ENCODE assay signal across 8 mouse cellular contexts in genomic region chr4:32250333-32251004, GRCm38 (mm10). TPM values are rescaled to one million over a fixed set of nuclear protein-coding genes. Genes with fewer than 3 reads are reported as not detected.
DNase-seq lines count a peak whose midpoint lies in the region; ATAC-seq and TF ChIP-seq lines count a peak whose summit lies in the region.

No protein-coding gene starts in this region.

- POLR2A ChIA-PET in Patski (lab: Charles Lee) = interaction anchor here (0.7 kb wide), 1 partner anchor 321 kb away, joined by 3 read pairs; no protein-coding TSS in a partner anchor

- peak overlapping the region; percentile 78 for H3K27ac ChIP-seq in gastrocnemius, adult 2 months
- peak overlapping the region; percentile 92 for H3K27ac ChIP-seq in embryonic fibroblast, embryonic 13.5 days (ENCODE audit: insufficient read depth, low read length)
- H3K27ac ChIP-seq in hindbrain, embryonic 12.5 days = peak overlapping the region; percentile 85
- H3K27ac ChIP-seq in liver, adult 2 months (replicated peaks; ENCODE audit: insufficient read depth, low read depth, low read length) = peak overlapping the region; percentile 61
- H3K27ac ChIP-seq in midbrain, postnatal 0 days (ENCODE audit: low read depth, low read length) = peak overlapping the region; percentile 65

- H3K79me2 ChIP-seq in liver, adult 2 months (ENCODE audit: control insufficient read depth, insufficient read depth, low read length) = peaks cover 10% of the 10 kb centered on the region; the same call in 1 of the 2 replicates

- peak overlapping the region; percentile 30 for H3K4me2 ChIP-seq in hindbrain, embryonic 12.5 days (replicated peaks)
- H3K4me2 ChIP-seq in midbrain, postnatal 0 days (ENCODE audit: low read depth, low read length, poor library complexity, severe bottlenecking) = peak overlapping the region; percentile 44

- peak overlapping the region; percentile 74 for H3K4me3 ChIP-seq in gastrocnemius, adult 2 months
- peak overlapping the region; percentile 32 for H3K4me3 ChIP-seq in embryonic fibroblast, embryonic 13.5 days (ENCODE audit: insufficient read depth, low read length)
- H3K4me3 ChIP-seq in hindbrain, embryonic 12.5 days = no peak overlapping the region
- H3K4me3 ChIP-seq in liver, adult 2 months (ENCODE audit: insufficient read depth, low read depth, low read length) = peak overlapping the region; percentile 26; the same call in 1 of the 2 replicates
- no peak overlapping the region for H3K4me3 ChIP-seq in midbrain, postnatal 0 days (ENCODE audit: low read depth, low read length)

- intact Hi-C loops in gastrocnemius, adult 2 months (cut with DNase I) = loop anchor here (5.0 kb wide), 2 partner anchors 37 to 287 kb away; no protein-coding TSS in a partner anchor

- no peaks in the 10 kb centered on the region for H3K9me3 ChIP-seq in hindbrain, embryonic 12.5 days (replicated peaks)
- H3K9me3 ChIP-seq in midbrain, postnatal 0 days (ENCODE audit: low read length) = no peaks in the 10 kb centered on the region

- no peak for TF ChIP-seq CTCF in gastrocnemius, adult 2 months (IDR thresholded peaks at IDR 0.05)
- no peak for TF ChIP-seq CTCF in Patski (IDR thresholded peaks at IDR 0.05)
- TF ChIP-seq CTCF in embryonic fibroblast, embryonic 13.5 days (IDR thresholded peaks at IDR 0.05; ENCODE audit: borderline replicate concordance, insufficient read depth, low read length) = no peak
- TF ChIP-seq CTCF in liver, adult 2 months (IDR thresholded peaks at IDR 0.05; ENCODE audit: low read depth, low read length) = no peak
- TF ChIP-seq CTCF in midbrain, postnatal 0 days (IDR thresholded peaks at IDR 0.05) = no peak; the same call in 1 of the 2 replicates

- peak; percentile 45 for ATAC-seq in Patski
- peak; percentile 51 for ATAC-seq in hindbrain, embryonic 12.5 days (ENCODE audit: low FRiP score)
- ATAC-seq in midbrain, postnatal 0 days (ENCODE audit: low FRiP score) = peak; percentile 47; the same call in 1 of the 2 replicates

- H3K4me1 ChIP-seq in embryonic fibroblast, embryonic 13.5 days (ENCODE audit: control insufficient read depth, insufficient read depth, low read length) = peaks cover 6% of the 10 kb centered on the region
- peaks cover 61% of the 10 kb centered on the region for H3K4me1 ChIP-seq in hindbrain, embryonic 12.5 days
- peaks cover 26% of the 10 kb centered on the region for H3K4me1 ChIP-seq in liver, adult 2 months (ENCODE audit: control insufficient read depth, insufficient read depth, low read length)
- H3K4me1 ChIP-seq in midbrain, postnatal 0 days (ENCODE audit: insufficient read depth, low read length) = peaks cover 14% of the 10 kb centered on the region

- peak overlapping the region; percentile 58; the same call in 1 of the 2 replicates for H3K9ac ChIP-seq in hindbrain, embryonic 12.5 days
- H3K9ac ChIP-seq in liver, adult 2 months (ENCODE audit: low read depth, low read length) = peak overlapping the region; percentile 15
- 0 out of 2 replicates have a peak overlapping the region, but pooled peaks have one; percentile 24 for H3K9ac ChIP-seq in midbrain, postnatal 0 days (replicated peaks; ENCODE audit: low read length, poor library complexity, severe bottlenecking)

- in situ Hi-C loops in Patski (cut with MboI; ENCODE audit: low pct_unique_long_range_greater_than_20kb) = loop anchor here (5.0 kb wide), 1 partner anchor 52 kb away; no protein-coding TSS in a partner anchor

- CTCF ChIA-PET in Patski (lab: Charles Lee) = interaction anchor here (0.8 to 1.8 kb wide), 3 partner anchors 195 to 322 kb away, joined by 3 to 11 read pairs (median 4); no protein-coding TSS in a partner anchor

- no peak; the same call in none of the 2 replicates for TF ChIP-seq POLR2A in embryonic fibroblast, embryonic 13.5 days (IDR thresholded peaks at IDR 0.05; ENCODE audit: low read depth, low read length)
- no peak for TF ChIP-seq POLR2A in liver, adult 2 months (IDR thresholded peaks at IDR 0.05; ENCODE audit: extremely low read depth, insufficient read depth, low read length)

- no peaks in the 10 kb centered on the region for H3K27me3 ChIP-seq in Patski
- no peaks in the 10 kb centered on the region for H3K27me3 ChIP-seq in hindbrain, embryonic 12.5 days
- H3K27me3 ChIP-seq in liver, adult 2 months (ENCODE audit: control insufficient read depth, insufficient read depth, low read length) = no peaks in the 10 kb centered on the region
- no peaks in the 10 kb centered on the region for H3K27me3 ChIP-seq in midbrain, postnatal 0 days (ENCODE audit: insufficient read depth, low read length)

- WGBS in hindbrain, embryonic 12.5 days = 4% methylated on average over 16 of the region's 16 CpGs
- 11% methylated on average over 16 of the region's 16 CpGs for WGBS in liver, adult 2 months
- WGBS in midbrain, postnatal 0 days = 7% methylated on average over 16 of the region's 16 CpGs

- DNase-seq in gastrocnemius, adult 2 months = peak; percentile 55
- DNase-seq in gastrocnemius, adult 8-10 months (ENCODE audit: low spot score in 2 of 2) = no peak
- DNase-seq in Patski (ENCODE audit: low read depth, low spot score) = peak; percentile 61
- peak; percentile 54 for DNase-seq in liver, adult 2 months (ENCODE audit: extremely low read depth, low read depth, low spot score)
- DNase-seq in midbrain, postnatal 0 days (ENCODE audit: low spot score) = peak; percentile 58
- no peak for DNase-seq in frontal cortex, postnatal 25 days (ENCODE audit: low spot score in 2 of 2)

- H3K36me3 ChIP-seq in hindbrain, embryonic 12.5 days = no peaks in the 10 kb centered on the region
- no peaks in the 10 kb centered on the region for H3K36me3 ChIP-seq in liver, adult 2 months (ENCODE audit: control insufficient read depth, insufficient read depth, low read length)
- H3K36me3 ChIP-seq in midbrain, postnatal 0 days (ENCODE audit: insufficient read depth, low read length) = no peaks in the 10 kb centered on the region

RNA-seq across cellular contexts. Expression of gene Bach2, which starts 11.9 kb away (rescaled TPM):
- 1 to 10 TPM; 2.3 to 4.3 TPM for total RNA-seq in gastrocnemius, adult 2 months (2021)
- 1 to 10 TPM in 3 of 4 experiments, under 1 TPM in 1; 0.96 to 3.2 (median 2.4) TPM for total RNA-seq in gastrocnemius, adult 8-10 months (2022)
- polyA plus RNA-seq in Patski (2021) = 4.4 TPM
- polyA plus RNA-seq in embryonic fibroblast, embryonic 13.5 days (2011; ENCODE audit: insufficient read length, low read depth, missing spikeins) = 6.7 TPM in 2 replicates
- polyA plus RNA-seq in hindbrain, embryonic 12.5 days (2016; fragmentation: Nextera tagmentation; extraction: Ambion mirVana) = 25.4 and 27.3 TPM in 2 replicates
- total RNA-seq in liver, adult 2 months (2014; rRNA removed) = 5.9 and 6.0 TPM in 2 replicates
- polyA plus RNA-seq in liver, adult 2 months (2012; rRNA removed) = 2.1 and 5.3 TPM in 2 replicates
- total RNA-seq in midbrain, postnatal 0 days (2014; rRNA removed) = 15.9 and 16.0 TPM in 2 replicates
- polyA plus RNA-seq in midbrain, postnatal 0 days (2015; fragmentation: Nextera tagmentation; extraction: Ambion mirVana) = 11.0 and 11.7 TPM in 2 replicates

Comparison
In these comparisons a context has a peak if more than half of its experiments do, and no peak if none do; other contexts are left out.
1. DNase-seq: peak in gastrocnemius, adult 2 months (single experiment), Patski (single experiment), liver, adult 2 months (single experiment) and midbrain, postnatal 0 days (single experiment); none in gastrocnemius, adult 8-10 months (0 of 2) and frontal cortex, postnatal 25 days (0 of 2).
2. H3K4me3 ChIP-seq: peak in gastrocnemius, adult 2 months (single experiment), embryonic fibroblast, embryonic 13.5 days (single experiment) and liver, adult 2 months (single experiment); none in hindbrain, embryonic 12.5 days (single experiment) and midbrain, postnatal 0 days (single experiment).
3. Peak in every context shown above with its lines, with median percentiles within 50 percentile points of each other: H3K27ac ChIP-seq, ATAC-seq and H3K9ac ChIP-seq.